Mouse (Mus musculus) midbrain, embryonic 15.5 days (tissue): ENCODE measurements around the gene Pdzd8. TPM values are rescaled to one million over a fixed set of nuclear protein-coding genes. Genes with fewer than 3 reads are reported as not detected.

Experiments used
- ATAC-seq: fragments of 200-750 bp; cut with Nextera tagmentation; replicated peaks from 2 replicates; pipeline ENCODE4 v1.8.0; 2017; ENCODE audit warnings: moderate TSS enrichment
- H3K27ac ChIP-seq: fragments of 300-500 bp; sonication (generic); 2 replicates; pipeline ENCODE4 v1.5.1; 2015; ENCODE audit warnings: mild to moderate bottlenecking, inconsistent platforms
- H3K27me3 ChIP-seq: fragments of 300-500 bp; sonication (generic); replicated peaks from 2 replicates; pipeline ENCODE4 v1.6.1; 2015; ENCODE audit warnings: inconsistent platforms
- H3K36me3 ChIP-seq: fragments of 300-500 bp; sonication (generic); replicated peaks from 2 replicates; pipeline ENCODE4 v1.6.1; 2015; ENCODE audit warnings: inconsistent platforms
- H3K4me1 ChIP-seq: fragments of 300-500 bp; sonication (generic); 2 replicates; pipeline ENCODE4 v1.6.1; 2015; ENCODE audit warnings: inconsistent platforms
- H3K4me2 ChIP-seq: fragments of 300-500 bp; sonication (generic); 2 replicates; pipeline ENCODE4 v1.6.1; 2015; ENCODE audit warnings: inconsistent platforms, mild to moderate bottlenecking, moderate library complexity
- H3K4me3 ChIP-seq: fragments of 300-500 bp; sonication (generic); 2 replicates; pipeline ENCODE4 v1.5.1; 2015; ENCODE audit warnings: mild to moderate bottlenecking, inconsistent platforms
- H3K9ac ChIP-seq: fragments of 300-500 bp; sonication (generic); 2 replicates; pipeline ENCODE4 v1.6.1; 2015; ENCODE audit warnings: mild to moderate bottlenecking, inconsistent platforms
- H3K9me3 ChIP-seq: fragments of 300-500 bp; sonication (generic); 2 replicates; pipeline ENCODE4 v1.6.1; 2016; ENCODE audit warnings: inconsistent platforms
- WGBS: fragments of 180-500 bp; shearing (Covaris S2); methylation state at CpG from one replicate; pipeline ENCODE4 v1.1.7; 2015; ENCODE audit warnings: mixed read lengths; 5-methylcytosine and 5-hydroxymethylcytosine counted together
- polyA plus RNA-seq: library from polyadenylated mRNA; unstranded; fragments of >200 nt; fragmentation: Nextera tagmentation; extraction: Ambion mirVana; gene quantifications from 2 replicates; pipeline ENCODE4 v1.2.1, GENCODE M21; 2015

Pdzd8 gene
- polyA plus RNA-seq, 1 experiment from 2014 or later = 10.3 TPM

DNA sequence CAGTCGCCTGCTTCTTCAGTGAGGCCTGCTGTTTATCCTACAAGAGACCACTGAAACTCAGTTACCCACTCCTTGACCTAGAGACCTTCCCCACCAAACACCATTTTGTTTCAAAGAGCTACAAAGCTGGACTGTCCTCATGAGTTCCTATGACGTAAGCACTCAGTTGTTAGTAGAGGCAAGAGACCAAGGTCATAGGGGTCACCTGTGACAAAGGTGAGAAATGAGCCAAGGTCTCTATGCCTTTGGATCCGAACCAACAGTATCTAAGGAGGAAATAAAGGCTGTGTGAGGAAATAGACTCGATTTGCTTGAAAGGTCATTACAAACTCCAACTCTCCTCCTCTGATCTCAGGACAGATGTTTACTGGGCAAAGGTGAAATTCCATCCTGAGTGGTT, 25.4 kb upstream of the Pdzd8 start:
- no peak overlapping the region for H3K4me2 ChIP-seq
- H3K27ac ChIP-seq = no peak overlapping the region
- 83% methylated on average over 4 of the region's 4 CpGs for WGBS
- no peak for ATAC-seq
- H3K4me3 ChIP-seq = no peak overlapping the region
- no peaks in the 10 kb centered on the region for H3K27me3 ChIP-seq
- no peaks in the 10 kb centered on the region for H3K4me1 ChIP-seq
- H3K9ac ChIP-seq = no peak overlapping the region
- H3K9me3 ChIP-seq = peaks cover 1% of the 10 kb centered on the region; the same call in 1 of the 2 replicates
- no peaks in the 10 kb centered on the region for H3K36me3 ChIP-seq

DNA sequence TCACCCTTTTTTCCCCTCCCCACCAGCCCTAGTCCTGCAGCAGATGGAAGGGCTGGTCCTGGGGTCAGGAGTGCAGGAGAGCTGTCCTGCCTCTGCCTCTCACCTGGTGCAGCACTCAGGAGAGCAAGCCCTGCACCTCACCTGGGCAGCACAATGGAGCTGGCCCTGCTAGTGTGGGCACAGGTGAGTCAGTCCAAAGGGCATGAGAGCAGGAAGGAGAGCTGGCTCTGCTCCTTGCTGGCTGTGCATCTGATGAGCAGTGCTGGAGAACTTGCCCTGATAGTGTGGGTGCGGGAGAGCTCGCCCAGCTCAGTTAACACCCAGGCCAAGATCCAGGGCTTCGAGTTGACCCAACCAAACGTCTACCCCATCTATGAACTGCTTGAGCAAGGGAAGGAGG, 22.3 kb upstream of the Pdzd8 start:
- Histone ChIP-seq H3K4me2 (no peak overlapping the region), H3K27me3 (no peaks in the 10 kb centered on the region), H3K9ac (no peak overlapping the region), H3K27ac (no peak overlapping the region), H3K9me3 (no peaks in the 10 kb centered on the region), H3K4me1 (no peaks in the 10 kb centered on the region), H3K4me3 (no peak overlapping the region), H3K36me3 (no peaks in the 10 kb centered on the region)
- 82% methylated on average over 4 of the region's 4 CpGs for WGBS
- no peak for ATAC-seq

DNA sequence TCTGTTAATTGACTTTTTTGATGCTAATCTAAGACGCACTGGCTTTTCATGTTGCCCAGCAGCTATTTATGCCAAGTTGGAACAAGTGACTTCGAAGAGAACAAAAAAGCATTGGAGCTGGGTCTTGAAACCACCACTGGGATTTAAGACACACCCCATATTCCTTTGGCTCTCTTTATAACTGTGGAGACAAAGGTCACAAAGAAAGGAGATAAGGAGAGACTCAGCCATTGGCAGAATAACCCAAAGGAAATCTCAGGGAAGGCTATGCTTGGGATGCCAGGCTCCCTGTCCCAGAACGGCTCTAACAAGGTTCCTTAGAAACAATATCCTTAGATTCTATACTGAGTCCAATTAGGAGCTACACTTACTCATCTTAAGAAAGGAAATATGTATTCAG, 21.1 kb upstream of the Pdzd8 start:
- Histone ChIP-seq H3K4me3 (no peak overlapping the region), H3K27me3 (no peaks in the 10 kb centered on the region), H3K9ac (no peak overlapping the region), H3K9me3 (no peaks in the 10 kb centered on the region), H3K4me1 (no peaks in the 10 kb centered on the region), H3K36me3 (no peaks in the 10 kb centered on the region), H3K4me2 (no peak overlapping the region), H3K27ac (no peak overlapping the region)
- ATAC-seq = no peak
- 62% methylated on average over 3 of the region's 3 CpGs for WGBS

DNA sequence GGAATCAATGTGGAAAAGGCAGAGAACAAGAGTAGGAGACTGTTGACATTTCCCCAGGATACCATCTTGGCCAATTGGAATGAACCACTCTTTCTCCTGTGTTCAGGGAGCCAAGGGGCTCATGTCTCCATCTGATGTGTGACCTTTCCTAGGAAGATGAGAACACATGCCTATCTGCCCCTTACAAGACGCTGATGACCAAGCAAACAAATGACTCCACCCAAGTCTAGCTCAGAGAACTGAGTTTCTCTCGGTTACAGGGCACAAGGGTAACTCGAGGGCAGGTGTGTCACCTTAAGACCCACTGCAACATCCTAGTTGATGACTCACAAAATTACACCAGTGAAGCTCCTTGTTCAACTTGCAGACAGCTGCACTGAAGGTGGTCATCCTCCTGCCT, 18.1 kb upstream of the Pdzd8 start:
- no peaks in the 10 kb centered on the region for H3K4me1 ChIP-seq
- no peaks in the 10 kb centered on the region for H3K27me3 ChIP-seq
- no peak overlapping the region for H3K27ac ChIP-seq
- no peaks in the 10 kb centered on the region for H3K9me3 ChIP-seq
- ATAC-seq = no peak
- 83% methylated on average over 3 of the region's 3 CpGs for WGBS
- no peaks in the 10 kb centered on the region for H3K36me3 ChIP-seq
- no peak overlapping the region for H3K9ac ChIP-seq
- H3K4me3 ChIP-seq = no peak overlapping the region
- no peak overlapping the region for H3K4me2 ChIP-seq

DNA sequence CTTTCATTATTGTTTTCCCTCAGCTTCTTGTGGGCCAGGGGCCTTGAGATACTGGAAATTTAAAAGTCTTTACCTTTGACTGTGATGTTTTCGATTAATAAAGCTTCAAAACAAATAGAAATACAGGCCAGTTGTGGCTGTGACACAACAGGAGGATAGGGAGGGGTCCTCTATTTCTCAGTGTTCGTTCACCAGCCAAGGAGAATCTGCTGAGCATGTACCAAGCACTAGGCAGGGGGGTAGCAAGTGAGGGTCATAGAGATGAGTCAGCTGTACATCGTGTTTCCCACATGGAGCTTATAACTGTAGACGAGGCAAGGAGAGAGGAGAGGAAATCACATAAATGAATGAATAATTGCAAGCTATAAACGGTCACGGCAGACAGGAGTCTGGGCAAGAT, 17.1 kb upstream of the Pdzd8 start:
- Histone ChIP-seq H3K4me3 (no peak overlapping the region), H3K27ac (no peak overlapping the region), H3K36me3 (no peaks in the 10 kb centered on the region), H3K4me1 (no peaks in the 10 kb centered on the region), H3K9ac (no peak overlapping the region), H3K9me3 (no peaks in the 10 kb centered on the region), H3K27me3 (no peaks in the 10 kb centered on the region), H3K4me2 (no peak overlapping the region)
- WGBS = 79% methylated on average over 6 of the region's 6 CpGs
- no peak for ATAC-seq

DNA sequence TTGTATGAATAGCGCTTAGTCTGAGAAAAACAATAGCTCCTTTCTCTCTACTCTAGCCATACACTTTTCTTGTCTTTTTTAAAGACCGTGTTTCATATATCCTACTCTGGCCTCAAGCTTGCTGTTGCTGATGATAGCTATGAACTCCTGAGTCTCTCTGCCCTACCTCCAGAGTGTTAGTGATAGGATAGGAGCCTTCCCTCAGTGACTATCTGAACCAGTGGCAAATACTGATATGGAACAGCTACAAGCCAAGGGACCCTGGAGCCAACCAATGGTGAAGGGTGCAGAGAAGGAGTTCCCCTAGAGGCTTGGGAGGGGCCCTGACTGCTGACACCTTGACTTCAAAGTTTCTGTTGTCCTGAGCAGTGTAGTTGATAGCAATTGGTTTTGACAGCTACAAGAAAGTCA, 14.9 kb upstream of the Pdzd8 start:
- Histone ChIP-seq H3K9ac (no peak overlapping the region), H3K27ac (no peak overlapping the region), H3K4me1 (no peaks in the 10 kb centered on the region), H3K27me3 (no peaks in the 10 kb centered on the region), H3K4me3 (no peak overlapping the region), H3K36me3 (no peaks in the 10 kb centered on the region), H3K4me2 (no peak overlapping the region), H3K9me3 (no peaks in the 10 kb centered on the region)
- WGBS = 48% methylated on average over 2 of the region's 2 CpGs
- ATAC-seq = no peak

DNA sequence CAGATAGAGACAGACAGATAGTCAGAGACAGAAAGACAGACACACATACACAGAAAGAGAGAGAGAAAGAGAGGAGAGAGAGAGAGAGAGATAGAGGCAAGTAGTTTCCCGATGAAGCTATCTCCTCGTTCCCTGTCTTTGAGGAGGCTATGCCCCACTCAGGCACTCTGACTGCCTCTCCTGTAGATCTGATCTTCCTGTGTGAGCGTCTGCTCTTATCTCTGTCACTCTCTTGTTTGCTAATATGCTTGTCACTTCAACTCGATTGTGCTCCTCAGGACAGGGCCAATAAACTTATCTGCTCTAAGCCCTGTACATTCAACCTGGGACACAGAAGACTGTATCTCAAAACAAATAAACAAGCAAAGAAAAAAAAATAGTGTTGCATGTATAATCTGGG, 13.6 kb upstream of the Pdzd8 start:
- no peak for ATAC-seq
- Histone ChIP-seq H3K9me3 (no peaks in the 10 kb centered on the region), H3K36me3 (no peaks in the 10 kb centered on the region), H3K4me1 (no peaks in the 10 kb centered on the region), H3K27me3 (no peaks in the 10 kb centered on the region), H3K4me2 (no peak overlapping the region), H3K4me3 (no peak overlapping the region), H3K9ac (no peak overlapping the region), H3K27ac (no peak overlapping the region)
- 75% methylated on average over 4 of the region's 4 CpGs for WGBS

DNA sequence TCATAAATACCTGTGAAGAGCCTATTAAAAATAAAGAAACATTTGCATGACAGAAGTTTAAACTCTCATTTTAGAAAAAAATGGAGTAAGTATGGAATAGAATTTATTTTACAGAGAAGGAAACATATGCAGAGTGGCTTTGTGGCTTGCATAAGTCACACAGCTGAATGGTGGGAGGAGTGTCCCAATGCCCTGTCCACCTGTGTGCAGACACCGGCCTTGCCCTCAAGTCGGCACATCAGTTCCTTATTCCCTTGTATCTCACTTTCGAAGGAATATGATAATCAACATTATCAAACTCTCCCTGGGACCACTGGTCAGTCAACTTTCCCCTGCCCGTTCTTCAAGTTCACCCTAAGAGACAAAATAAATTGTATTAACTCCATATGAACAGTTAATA, 12.3 kb upstream of the Pdzd8 start:
- Histone ChIP-seq H3K27ac (no peak overlapping the region), H3K9ac (no peak overlapping the region), H3K4me3 (no peak overlapping the region), H3K4me1 (no peaks in the 10 kb centered on the region), H3K36me3 (no peaks in the 10 kb centered on the region), H3K27me3 (no peaks in the 10 kb centered on the region), H3K9me3 (no peaks in the 10 kb centered on the region), H3K4me2 (no peak overlapping the region)
- ATAC-seq = no peak
- 84% methylated on average over 4 of the region's 4 CpGs for WGBS

DNA sequence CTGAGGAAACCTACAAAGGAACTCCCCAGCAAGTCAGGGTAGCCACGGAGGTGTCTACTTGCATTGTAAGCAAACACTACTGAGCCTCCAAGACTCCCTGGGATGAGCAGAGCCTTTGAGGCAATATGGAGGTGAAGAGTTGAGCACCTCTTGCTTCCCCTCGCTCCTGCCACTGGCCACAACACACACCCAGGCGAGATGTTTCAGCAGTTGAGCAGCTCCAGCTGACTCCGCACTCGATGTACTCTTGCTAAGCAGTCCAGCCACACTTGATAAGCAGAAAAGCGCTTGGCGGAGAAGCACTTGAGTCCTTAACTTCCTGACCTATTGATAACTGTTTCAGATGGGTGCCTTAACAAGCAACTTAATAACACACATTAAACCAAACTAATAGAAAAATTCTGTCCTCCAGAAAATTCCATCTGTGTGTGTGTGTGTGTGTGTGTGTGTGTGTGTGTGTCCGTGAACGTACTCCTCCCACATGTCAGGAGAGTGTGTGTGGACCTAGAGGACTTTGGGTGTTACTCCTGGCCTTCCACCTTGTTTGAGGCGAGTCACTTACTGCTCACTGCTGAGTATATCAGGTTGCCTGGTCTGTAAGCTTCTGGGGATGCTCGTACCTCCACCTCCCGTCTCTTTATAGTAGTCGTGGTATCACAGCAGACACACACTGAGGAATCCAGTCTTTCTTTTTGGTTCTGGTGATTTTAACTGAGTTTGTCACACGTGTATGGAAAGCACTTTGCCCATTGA, 11.4 kb upstream of the Pdzd8 start:
- Histone ChIP-seq H3K27me3 (no peaks in the 10 kb centered on the region), H3K4me2 (no peak overlapping the region), H3K9ac (no peak overlapping the region), H3K4me3 (no peak overlapping the region), H3K4me1 (no peaks in the 10 kb centered on the region), H3K27ac (no peak overlapping the region), H3K9me3 (no peaks in the 10 kb centered on the region), H3K36me3 (no peaks in the 10 kb centered on the region)
- no peak for ATAC-seq
- 80% methylated on average over 14 of the region's 14 CpGs for WGBS

DNA sequence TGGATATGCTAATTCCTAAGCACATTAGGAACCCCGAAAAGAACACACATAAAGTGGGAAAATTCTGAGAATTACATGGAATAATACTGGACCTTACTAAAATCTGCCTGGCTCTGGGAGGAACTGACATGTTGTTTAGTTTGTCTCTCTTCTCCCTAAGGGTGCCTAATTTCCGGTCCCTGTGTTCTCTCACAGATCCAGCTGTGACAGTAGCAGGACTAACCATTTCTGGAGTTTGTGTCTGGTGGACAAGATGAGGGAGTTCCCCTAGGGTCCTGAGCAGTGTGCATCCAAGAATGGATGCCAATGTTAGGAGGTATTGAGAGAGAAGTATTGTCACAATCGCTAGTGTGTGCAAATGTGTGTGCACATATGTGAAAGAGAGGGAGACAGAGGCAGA, 10.8 kb upstream of the Pdzd8 start:
- no peaks in the 10 kb centered on the region for H3K9me3 ChIP-seq
- no peak overlapping the region for H3K9ac ChIP-seq
- no peaks in the 10 kb centered on the region for H3K36me3 ChIP-seq
- WGBS = 88% methylated on average over 3 of the region's 3 CpGs
- H3K27ac ChIP-seq = no peak overlapping the region
- no peak overlapping the region for H3K4me3 ChIP-seq
- ATAC-seq = no peak
- no peak overlapping the region for H3K4me2 ChIP-seq
- H3K27me3 ChIP-seq = no peaks in the 10 kb centered on the region
- H3K4me1 ChIP-seq = no peaks in the 10 kb centered on the region

DNA sequence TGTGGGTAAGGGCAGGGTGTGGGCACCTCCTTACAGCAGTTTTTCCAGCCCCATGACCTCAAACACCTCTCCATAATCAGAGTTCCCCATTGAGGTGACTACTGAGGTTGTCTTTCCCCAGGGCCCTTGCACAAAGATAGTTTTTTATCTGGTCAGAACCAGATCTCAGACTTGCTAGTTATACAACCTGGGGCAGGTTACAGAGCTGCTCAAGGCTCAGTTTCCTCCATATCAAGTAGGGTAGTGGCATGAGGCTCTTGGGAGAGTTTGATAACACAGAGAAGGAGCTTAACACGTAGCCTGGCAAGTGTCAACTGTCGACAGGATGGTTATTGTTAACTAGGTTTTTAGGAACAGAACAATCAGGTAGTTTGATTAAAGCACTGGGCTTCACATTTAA, 9.3 kb upstream of the Pdzd8 start:
- no peaks in the 10 kb centered on the region for H3K36me3 ChIP-seq
- no peaks in the 10 kb centered on the region for H3K9me3 ChIP-seq
- H3K27ac ChIP-seq = no peak overlapping the region
- no peak overlapping the region for H3K4me3 ChIP-seq
- H3K4me2 ChIP-seq = no peak overlapping the region
- no peak for ATAC-seq
- H3K9ac ChIP-seq = no peak overlapping the region
- WGBS = 72% methylated on average over 2 of the region's 2 CpGs
- no peaks in the 10 kb centered on the region for H3K27me3 ChIP-seq
- no peaks in the 10 kb centered on the region for H3K4me1 ChIP-seq

DNA sequence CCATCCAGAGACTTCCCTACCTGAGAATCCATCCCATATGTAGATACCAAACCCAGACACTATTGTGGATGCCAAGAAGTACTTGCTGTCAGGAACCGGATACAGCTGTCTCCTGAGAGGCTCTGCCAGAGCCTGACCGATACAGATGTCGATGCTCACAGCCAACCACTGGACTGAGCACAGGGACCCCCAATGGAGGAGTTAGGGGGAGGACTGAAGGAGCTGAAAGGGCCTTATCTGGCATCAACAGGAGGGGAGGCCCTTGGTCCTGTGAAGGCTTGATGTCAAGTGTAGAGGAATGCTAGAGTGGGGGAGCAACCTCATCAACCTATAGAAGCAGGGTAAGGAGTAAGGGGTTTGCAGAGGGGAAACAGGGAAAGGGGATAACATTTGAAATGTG, 7.2 kb upstream of the Pdzd8 start:
- no peak for ATAC-seq
- no peaks in the 10 kb centered on the region for H3K4me1 ChIP-seq
- no peak overlapping the region for H3K4me2 ChIP-seq
- no peak overlapping the region for H3K27ac ChIP-seq
- H3K4me3 ChIP-seq = no peak overlapping the region
- no peaks in the 10 kb centered on the region for H3K27me3 ChIP-seq
- H3K9me3 ChIP-seq = no peaks in the 10 kb centered on the region
- H3K36me3 ChIP-seq = no peaks in the 10 kb centered on the region
- 80% methylated on average over 3 of the region's 3 CpGs for WGBS
- no peak overlapping the region for H3K9ac ChIP-seq

DNA sequence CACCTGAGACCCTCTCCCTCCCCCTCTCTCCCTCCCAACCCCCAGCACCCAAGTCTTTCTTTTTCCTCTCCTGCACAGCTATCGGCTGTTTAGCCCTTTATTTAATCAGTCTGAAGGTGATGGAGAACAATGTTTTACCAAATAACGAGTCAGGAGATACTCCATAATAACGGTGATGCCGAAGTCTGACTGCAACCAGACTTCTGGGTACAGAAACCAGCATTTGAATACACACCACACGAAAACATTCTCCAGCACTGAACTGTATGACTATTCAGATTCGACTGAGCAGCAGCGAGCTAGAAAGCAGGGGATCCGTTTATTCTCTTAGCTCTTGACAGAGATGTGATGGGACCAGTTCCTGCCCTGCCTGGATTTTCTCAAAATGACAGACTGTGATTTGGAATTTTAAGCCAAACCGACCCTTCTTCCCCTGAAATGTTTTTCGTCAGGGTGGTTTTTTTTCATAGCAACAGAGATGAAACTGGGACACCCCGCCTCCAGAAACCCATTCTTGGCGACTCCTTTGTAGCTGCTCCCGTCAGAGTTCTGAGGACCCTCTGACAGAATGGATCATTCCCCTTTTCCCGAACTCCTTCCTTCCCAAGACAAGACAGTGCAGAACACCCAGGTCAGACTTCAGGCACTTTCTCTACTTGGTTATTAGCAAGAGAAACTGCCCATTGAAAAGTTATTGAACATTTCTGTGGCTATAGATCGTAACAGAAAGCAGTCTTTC, 5.7 kb upstream of the Pdzd8 start:
- Histone ChIP-seq H3K27me3 (no peaks in the 10 kb centered on the region), H3K9me3 (no peaks in the 10 kb centered on the region), H3K4me2 (no peak overlapping the region), H3K4me3 (no peak overlapping the region), H3K27ac (no peak overlapping the region), H3K9ac (no peak overlapping the region), H3K4me1 (0 out of 2 replicates have a peak, but pooled peaks cover 2% of the 10 kb centered on the region), H3K36me3 (no peaks in the 10 kb centered on the region)
- no peak for ATAC-seq
- WGBS = 76% methylated on average over 15 of the region's 15 CpGs
